Mouse (Mus musculus) CH12.LX (cell line): Measurements from ENCODE around the gene Acadvl. TPM values are rescaled to one million over a fixed set of nuclear protein-coding genes. Genes with fewer than 3 reads are reported as not detected.

Experiments used
- DNase-seq: peaks from one replicate; pipeline ENCODE4 v3.0.0-alpha.2; 2013; ENCODE audit errors: extremely low read depth
- H3K27ac ChIP-seq: 2 replicates; pipeline ENCODE4 v1.5.1; 2012; ENCODE audit warnings: low read depth, mild to moderate bottlenecking, control low read depth, moderate library complexity; ENCODE audit not compliant: insufficient read depth
- H3K27me3 ChIP-seq: replicated peaks from 2 replicates; pipeline ENCODE3; 2012; ENCODE audit warnings: inconsistent platforms
- H3K36me3 ChIP-seq, 2 experiments: replicated peaks in 1 of 2; 2 replicates each; pipeline versions ENCODE3 to v1.6.1; 2012; ENCODE audit warnings: inconsistent platforms in 1 of 2, low read length in 1 of 2, mild to moderate bottlenecking in 1 of 2, mixed read lengths in 1 of 2, moderate library complexity in 1 of 2; ENCODE audit not compliant: control insufficient read depth in 1 of 2, insufficient read depth in 1 of 2
- H3K4me1 ChIP-seq, 2 experiments: 2 replicates each; pipeline ENCODE4 v1.6.1; 2012; ENCODE audit warnings: inconsistent platforms in 1 of 2, moderate library complexity in 1 of 2; ENCODE audit not compliant: insufficient read depth in 2 of 2, control insufficient read depth in 1 of 2
- H3K4me2 ChIP-seq: 2 replicates; pipeline ENCODE4 v1.6.1; 2012; ENCODE audit warnings: low read depth, mild to moderate bottlenecking, control low read depth; ENCODE audit not compliant: poor library complexity, insufficient read depth, severe bottlenecking
- H3K4me3 ChIP-seq, 3 experiments: fragments of 150-350 bp in 1 of 3; sonication (generic) in 1 of 3; replicated peaks in 1 of 3; 2 replicates each; pipeline versions ENCODE3 to v1.5.1; 2011 to 2012; ENCODE audit warnings: low read depth in 2 of 3, low read length in 2 of 3, mild to moderate bottlenecking in 2 of 3, moderate library complexity in 2 of 3, control low read depth in 1 of 3, improper control_type of control experiment in 1 of 3, inconsistent platforms in 1 of 3, mixed read lengths in 1 of 3; ENCODE audit not compliant: poor library complexity in 1 of 3
- H3K79me2 ChIP-seq: replicated peaks from 2 replicates; pipeline ENCODE4 v1.6.1; 2012; ENCODE audit warnings: mild to moderate bottlenecking, moderate library complexity; ENCODE audit not compliant: control insufficient read depth, poor library complexity, insufficient read depth, severe bottlenecking; ENCODE audit errors: extremely low read depth
- H3K9ac ChIP-seq: 2 replicates; pipeline ENCODE4 v1.6.1; 2012; ENCODE audit warnings: low read depth, mild to moderate bottlenecking, control low read depth, moderate library complexity; ENCODE audit not compliant: insufficient read depth
- H3K9me3 ChIP-seq: replicated peaks from 2 replicates; pipeline ENCODE3; 2012; ENCODE audit warnings: low read length, inconsistent platforms, mixed read lengths
- BHLHE40 ChIP-seq: IDR thresholded peaks from 2 replicates; pipeline ENCODE4 v1.6.1; 2011; ENCODE audit warnings: mild to moderate bottlenecking, low read depth, low read length, improper control_type of control experiment
- CHD1 ChIP-seq: IDR thresholded peaks from 2 replicates; pipeline ENCODE4 v1.6.1; 2012; ENCODE audit warnings: low read depth, low read length, improper control_type of control experiment, inconsistent platforms
- CHD2 ChIP-seq: IDR thresholded peaks from 2 replicates; pipeline ENCODE4 v1.6.1; 2011; ENCODE audit warnings: low read length, improper control_type of control experiment
- CTCF ChIP-seq, 2 experiments: IDR thresholded peaks in 1 of 2; conservative IDR thresholded peaks in 1 of 2; 2 replicates each; pipeline ENCODE4 v1.5.1; 2011 to 2012; ENCODE audit warnings: low read depth in 2 of 2, low read length in 2 of 2, improper control_type of control experiment in 1 of 2, inconsistent platforms in 1 of 2, mild to moderate bottlenecking in 1 of 2, moderate library complexity in 1 of 2
- E2F4 ChIP-seq: IDR thresholded peaks from 2 replicates; pipeline ENCODE4 v1.6.1; 2011; ENCODE audit warnings: low read depth, low read length, improper control_type of control experiment; ENCODE audit not compliant: insufficient replicate concordance
- ELF1 ChIP-seq: IDR thresholded peaks from 2 replicates; pipeline ENCODE4 v1.6.1; 2014; ENCODE audit warnings: low read depth, mild to moderate bottlenecking, inconsistent platforms, low read length, improper control_type of control experiment
- EP300 ChIP-seq: IDR thresholded peaks from 2 replicates; pipeline ENCODE4 v1.6.1; 2011; ENCODE audit warnings: low read length, improper control_type of control experiment
- ETS1 ChIP-seq: conservative IDR thresholded peaks from 2 replicates; pipeline ENCODE4 v1.6.1; 2012; ENCODE audit warnings: low read depth, mild to moderate bottlenecking, inconsistent platforms, low read length, improper control_type of control experiment, moderate library complexity
- GABPA ChIP-seq: IDR thresholded peaks from 2 replicates; pipeline ENCODE4 v1.6.1; 2012; ENCODE audit warnings: low read depth, low read length, improper control_type of control experiment, inconsistent platforms; ENCODE audit not compliant: insufficient replicate concordance
- HCFC1 ChIP-seq: IDR thresholded peaks from 2 replicates; pipeline ENCODE4 v1.6.1; 2012; ENCODE audit warnings: low read depth, mild to moderate bottlenecking, inconsistent platforms, low read length, improper control_type of control experiment
- IRF4 ChIP-seq: IDR thresholded peaks from 2 replicates; pipeline ENCODE4 v1.6.1; 2014; ENCODE audit warnings: low read depth, mild to moderate bottlenecking, inconsistent platforms, low read length, improper control_type of control experiment
- JUN ChIP-seq: IDR thresholded peaks from 2 replicates; pipeline ENCODE4 v1.6.1; 2011; ENCODE audit warnings: low read depth, mild to moderate bottlenecking, low read length, improper control_type of control experiment, moderate library complexity; ENCODE audit not compliant: insufficient read depth
- JUND ChIP-seq: conservative IDR thresholded peaks from 2 replicates; pipeline ENCODE4 v1.6.1; 2011; ENCODE audit warnings: low read depth, low read length, improper control_type of control experiment
- KAT2A ChIP-seq: IDR thresholded peaks from 2 replicates; pipeline ENCODE4 v1.6.1; 2012; ENCODE audit warnings: low read length, improper control_type of control experiment, inconsistent platforms; ENCODE audit not compliant: insufficient replicate concordance
- MAFK ChIP-seq: IDR thresholded peaks from 2 replicates; pipeline ENCODE4 v1.6.1; 2011; ENCODE audit warnings: low read length, improper control_type of control experiment; ENCODE audit not compliant: insufficient replicate concordance
- MAX ChIP-seq: IDR thresholded peaks from 2 replicates; pipeline ENCODE4 v1.6.1; 2011; ENCODE audit warnings: low read length, improper control_type of control experiment
- MAZ ChIP-seq: IDR thresholded peaks from 2 replicates; pipeline ENCODE4 v1.6.1; 2012; ENCODE audit warnings: low read depth, mild to moderate bottlenecking, inconsistent platforms, low read length, improper control_type of control experiment, moderate library complexity
- MEF2A ChIP-seq: IDR thresholded peaks from 2 replicates; pipeline ENCODE4 v1.6.1; 2014; ENCODE audit warnings: low read depth, mild to moderate bottlenecking, inconsistent platforms, low read length, improper control_type of control experiment, borderline replicate concordance
- MXI1 ChIP-seq: IDR thresholded peaks from 2 replicates; pipeline ENCODE4 v1.6.1; 2011; ENCODE audit warnings: mild to moderate bottlenecking, low read depth, low read length, improper control_type of control experiment
- MYC ChIP-seq: IDR thresholded peaks from 2 replicates; pipeline ENCODE4 v1.6.1; 2011; ENCODE audit warnings: low read depth, mild to moderate bottlenecking, improper control_type of control experiment, low read length
- NELFE ChIP-seq: IDR thresholded peaks from 2 replicates; pipeline ENCODE4 v1.6.1; 2011; ENCODE audit warnings: low read depth, low read length, improper control_type of control experiment
- PAX5 ChIP-seq: IDR thresholded peaks from 2 replicates; pipeline ENCODE4 v1.6.1; 2012; ENCODE audit warnings: low read length, inconsistent platforms, mixed read lengths
- POLR2A ChIP-seq: IDR thresholded peaks from 2 replicates; pipeline ENCODE4 v1.6.1; 2011; ENCODE audit warnings: low read depth, mild to moderate bottlenecking, improper control_type of control experiment, low read length
- POLR2AphosphoS2 ChIP-seq: IDR thresholded peaks from 2 replicates; pipeline ENCODE4 v1.6.1; 2011; ENCODE audit warnings: low read depth, low read length, improper control_type of control experiment
- RAD21 ChIP-seq: IDR thresholded peaks from 2 replicates; pipeline ENCODE4 v1.6.1; 2011; ENCODE audit warnings: low read depth, mild to moderate bottlenecking, low read length, improper control_type of control experiment, moderate library complexity
- RCOR1 ChIP-seq: conservative IDR thresholded peaks from 2 replicates; pipeline ENCODE4 v1.6.1; 2012; ENCODE audit warnings: low read depth, mild to moderate bottlenecking, inconsistent platforms, low read length, improper control_type of control experiment
- SIN3A ChIP-seq: IDR thresholded peaks from 2 replicates; pipeline ENCODE4 v1.6.1; 2012; ENCODE audit warnings: low read length, improper control_type of control experiment, inconsistent platforms
- SMC3 ChIP-seq: IDR thresholded peaks from 2 replicates; pipeline ENCODE4 v1.6.1; 2011; ENCODE audit warnings: low read depth, low read length, improper control_type of control experiment
- TBP ChIP-seq: conservative IDR thresholded peaks from 2 replicates; pipeline ENCODE4 v1.6.1; 2011; ENCODE audit warnings: low read depth, low read length, improper control_type of control experiment
- TCF12 ChIP-seq: IDR thresholded peaks from 2 replicates; pipeline ENCODE4 v1.6.1; 2014; ENCODE audit warnings: low read depth, mild to moderate bottlenecking, inconsistent platforms, low read length, improper control_type of control experiment
- UBTF ChIP-seq: IDR thresholded peaks from 2 replicates; pipeline ENCODE4 v1.6.1; 2012; ENCODE audit warnings: low read depth, mild to moderate bottlenecking, inconsistent platforms, low read length, improper control_type of control experiment, moderate library complexity
- USF1 ChIP-seq: IDR thresholded peaks from 2 replicates; pipeline ENCODE4 v1.6.1; 2014; ENCODE audit warnings: low read depth, mild to moderate bottlenecking, inconsistent platforms, low read length, improper control_type of control experiment
- USF2 ChIP-seq: conservative IDR thresholded peaks from 2 replicates; pipeline ENCODE4 v1.6.1; 2011; ENCODE audit warnings: low read depth, low read length, improper control_type of control experiment
- ZC3H11A ChIP-seq: IDR thresholded peaks from 2 replicates; pipeline ENCODE4 v1.6.1; 2012; ENCODE audit warnings: low read depth, mild to moderate bottlenecking, inconsistent platforms, low read length, improper control_type of control experiment
- ZKSCAN1 ChIP-seq: IDR thresholded peaks from 2 replicates; pipeline ENCODE4 v1.6.1; 2012; ENCODE audit warnings: low read depth, inconsistent platforms, low read length, improper control_type of control experiment, borderline replicate concordance
- ZMIZ1 ChIP-seq: IDR thresholded peaks from 2 replicates; pipeline ENCODE4 v1.6.1; 2012; ENCODE audit warnings: low read depth, mild to moderate bottlenecking, inconsistent platforms, low read length, improper control_type of control experiment
- ZNF384 ChIP-seq: IDR thresholded peaks from 2 replicates; pipeline ENCODE4 v1.6.1; 2012; ENCODE audit warnings: low read depth, low read length, improper control_type of control experiment, inconsistent platforms
- dilution Hi-C: fragments of 300-500 bp; cut with MboI; formaldehyde crosslinking; loops from 2 replicates; pipeline ENCODE4 v1.14.3; 2020; ENCODE audit warnings: low sequenced_read_pairs; ENCODE audit not compliant: extremely low pct_unique_long_range_greater_than_20kb, extremely low pct_ligation_motif_present
- in situ Hi-C: fragments of 300-500 bp; cut with MboI; formaldehyde crosslinking; loops from 3 replicates; pipeline ENCODE4 v1.14.3; 2019; ENCODE audit warnings: low sequenced_read_pairs, low pct_ligation_motif_present, low pct_unique_long_range_greater_than_20kb, mixed read lengths
- polyA plus RNA-seq: library from polyadenylated mRNA; unstranded; fragments of >175 nt; gene quantifications from 2 replicates; pipeline ENCODE4 v1.2.1, GENCODE M21; 2012; ENCODE audit warnings: low read depth; ENCODE audit not compliant: insufficient read length
- total RNA-seq, 2 experiments: library from RNA; depleted of rRNA; stranded (reverse); fragments of 300-350 nt in 1 of 2; fragments of >200 nt in 1 of 2; gene quantifications; 2 replicates each; pipeline ENCODE4 v1.2.3; 2012 to 2014

The Acadvl gene
- total and polyA plus RNA-seq, 3 experiments: 76.9 to 148 (median 81.8) TPM

DNA sequence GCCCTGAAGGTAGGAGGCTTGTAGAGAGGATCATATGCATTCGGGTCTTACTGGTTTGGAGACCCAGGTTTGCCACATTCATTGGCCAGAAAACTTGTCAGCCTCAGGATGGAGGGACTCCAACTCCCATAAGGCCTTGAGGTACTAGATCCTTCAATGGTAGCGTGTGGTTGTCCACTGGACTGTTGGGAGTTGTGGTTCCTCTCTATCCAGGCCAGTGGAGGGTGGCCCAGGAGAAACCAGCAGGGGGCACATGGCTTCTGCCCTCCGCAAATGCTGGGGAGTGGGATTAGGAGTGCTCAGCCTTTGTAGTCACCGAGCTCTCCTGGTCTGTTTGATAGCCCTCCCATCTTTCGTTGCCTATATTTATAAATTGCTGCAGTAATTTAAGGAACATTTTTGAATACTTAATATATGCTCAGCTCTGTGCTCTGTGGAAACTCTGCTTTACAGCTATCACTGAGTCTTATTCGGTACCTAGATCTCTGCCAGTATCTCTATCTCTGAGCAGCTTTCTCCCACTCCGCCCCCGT is 5.6 kb upstream of the Acadvl start:
- H3K4me3 ChIP-seq: peak overlapping the region; percentile 51 to 59 (median 52)
- dilution Hi-C loops (no loop called here), in situ Hi-C loops (loop anchor here (25.0 kb wide), 1 partner anchor 933 kb away; the partner anchor contains the start of genes Per1 and Vamp2)
- H3K9me3 ChIP-seq: no peaks in the 10 kb centered on the region
- H3K36me3 ChIP-seq: no peaks in the 10 kb centered on the region
- no peak for TF ChIP-seq USF2
- TF ChIP-seq EP300: no peak
- TF ChIP-seq TBP: 0 out of 2 replicates have a peak, but pooled peaks have one; percentile 37
- no peak for TF ChIP-seq POLR2AphosphoS2
- TF ChIP-seq UBTF: no peak
- TF ChIP-seq E2F4: no peak
- peak; percentile 3; the same call in 1 of the 2 replicates for TF ChIP-seq MAZ
- no peak for TF ChIP-seq MAFK
- TF ChIP-seq RAD21: no peak; the same call in 1 of the 2 replicates
- TF ChIP-seq ZMIZ1: no peak
- no peak for TF ChIP-seq MXI1
- no peak for TF ChIP-seq TCF12
- TF ChIP-seq ZKSCAN1: no peak
- TF ChIP-seq ZNF384: no peak
- no peak for TF ChIP-seq SIN3A
- TF ChIP-seq CHD1: no peak
- peak; percentile 79; the same call in 1 of the 2 replicates for TF ChIP-seq MYC
- no peak for TF ChIP-seq MAX
- TF ChIP-seq CHD2: no peak
- TF ChIP-seq CTCF (conservative IDR thresholded peaks at IDR 0.05 in 1 of 2, IDR thresholded peaks at IDR 0.05 in 1 of 2; ENCODE audit: low read depth in 2 of 2, low read length in 2 of 2): peak; percentile 27 to 63; a peak in 3 of 4 replicates
- peak; percentile 87; the same call in 1 of the 2 replicates for TF ChIP-seq GABPA
- 0 out of 2 replicates have a peak, but pooled peaks have one; percentile 8 for TF ChIP-seq IRF4
- TF ChIP-seq POLR2A: no peak
- no peak for TF ChIP-seq RCOR1
- TF ChIP-seq NELFE: no peak
- peak; percentile 96; the same call in 1 of the 2 replicates for TF ChIP-seq KAT2A
- TF ChIP-seq ETS1: no peak
- TF ChIP-seq USF1: no peak
- peak; percentile 97 for TF ChIP-seq HCFC1
- no peak for TF ChIP-seq ELF1
- no peak for TF ChIP-seq BHLHE40
- TF ChIP-seq MEF2A: no peak
- no peak for TF ChIP-seq JUND
- TF ChIP-seq JUN: no peak
- no peak for TF ChIP-seq SMC3
- no peak for TF ChIP-seq PAX5
- no peak for TF ChIP-seq ZC3H11A
- peaks cover 8 to 28% of the 10 kb centered on the region in 2 experiments; a peak in 3 of 4 replicates for H3K4me1 ChIP-seq
- peaks cover 10% of the 10 kb centered on the region for H3K27me3 ChIP-seq
- H3K4me2 ChIP-seq: peak overlapping the region; percentile 68
- peak overlapping the region; percentile 10; the same call in 1 of the 2 replicates for H3K9ac ChIP-seq
- no peaks in the 10 kb centered on the region for H3K79me2 ChIP-seq
- DNase-seq: peak; percentile 93
- H3K27ac ChIP-seq: no peak overlapping the region
